Mouse (Mus musculus) lung, embryonic 16.5 days (tissue): ENCODE results near the gene Dpf3. TPM values are rescaled to one million over a fixed set of nuclear protein-coding genes. Genes with fewer than 3 reads are reported as not detected.
A peak's percentile ranks its signal among the peaks of the same experiment; 100 is the strongest.

ENCODE experiments used
- ATAC-seq: fragments of 200-750 bp; cut with Nextera tagmentation; 2 replicates; pipeline ENCODE4 v1.8.0; 2017; ENCODE audit warnings: low read depth, mild to moderate bottlenecking, moderate library complexity
- H3K27ac ChIP-seq: fragments of 300-500 bp; sonication (generic); 2 replicates; pipeline ENCODE4 v1.5.1; 2014; ENCODE audit warnings: mild to moderate bottlenecking, control low read depth, low read length
- H3K27me3 ChIP-seq: fragments of 300-500 bp; sonication (generic); 2 replicates; pipeline ENCODE4 v1.6.1; 2014; ENCODE audit warnings: low read depth, low read length, mixed read lengths; ENCODE audit not compliant: control insufficient read depth, insufficient read depth
- H3K36me3 ChIP-seq: fragments of 300-500 bp; sonication (generic); 2 replicates; pipeline ENCODE4 v1.6.1; 2014; ENCODE audit warnings: low read length; ENCODE audit not compliant: control insufficient read depth, insufficient read depth
- H3K4me1 ChIP-seq: fragments of 300-500 bp; sonication (generic); replicated peaks from 2 replicates; pipeline ENCODE4 v1.6.1; 2014; ENCODE audit warnings: low read length, mixed read lengths; ENCODE audit not compliant: control insufficient read depth, insufficient read depth
- H3K4me2 ChIP-seq: fragments of 300-500 bp; sonication (generic); 2 replicates; pipeline ENCODE4 v1.6.1; 2014; ENCODE audit warnings: low read depth, low read length, control low read depth
- H3K4me3 ChIP-seq: fragments of 300-500 bp; sonication (generic); 2 replicates; pipeline ENCODE4 v1.5.1; 2014; ENCODE audit warnings: mild to moderate bottlenecking, low read length, control low read depth
- H3K9ac ChIP-seq: fragments of 300-500 bp; sonication (generic); 2 replicates; pipeline ENCODE4 v1.6.1; 2014; ENCODE audit warnings: low read length, control low read depth
- H3K9me3 ChIP-seq: fragments of 300-500 bp; sonication (generic); 2 replicates; pipeline ENCODE4 v1.6.1; 2016; ENCODE audit warnings: low read length; ENCODE audit not compliant: control insufficient read depth
- WGBS: fragments of 180-500 bp; shearing (Covaris S2); extraction: QIAGEN DNeasy Blood & Tissue Kit; methylation state at CpG from one replicate; pipeline ENCODE4 v1.1.7; 2014; 5-methylcytosine and 5-hydroxymethylcytosine counted together
- polyA plus RNA-seq: library from polyadenylated mRNA; unstranded; fragments of >200 nt; fragmentation: Nextera tagmentation; extraction: Ambion mirVana; gene quantifications from 2 replicates; pipeline ENCODE4 v1.2.1, GENCODE M21; 2015

The Dpf3 gene
- polyA plus RNA-seq, 1 experiment from 2014 or later, result 3.9 TPM

GRCm38 (mm10) chr12:83524329-83524728 lies 36.8 kb upstream of the Dpf3 start:
- no peak for ATAC-seq
- Histone ChIP-seq H3K27ac (no peak overlapping the region), H3K36me3 (no peaks in the 10 kb centered on the region), H3K27me3 (no peaks in the 10 kb centered on the region), H3K4me3 (no peak overlapping the region), H3K4me1 (peaks cover 11% of the 10 kb centered on the region), H3K9ac (no peak overlapping the region), H3K9me3 (no peaks in the 10 kb centered on the region), H3K4me2 (no peak overlapping the region)
- 82% methylated on average over 5 of the region's 5 CpGs for WGBS

DNA sequence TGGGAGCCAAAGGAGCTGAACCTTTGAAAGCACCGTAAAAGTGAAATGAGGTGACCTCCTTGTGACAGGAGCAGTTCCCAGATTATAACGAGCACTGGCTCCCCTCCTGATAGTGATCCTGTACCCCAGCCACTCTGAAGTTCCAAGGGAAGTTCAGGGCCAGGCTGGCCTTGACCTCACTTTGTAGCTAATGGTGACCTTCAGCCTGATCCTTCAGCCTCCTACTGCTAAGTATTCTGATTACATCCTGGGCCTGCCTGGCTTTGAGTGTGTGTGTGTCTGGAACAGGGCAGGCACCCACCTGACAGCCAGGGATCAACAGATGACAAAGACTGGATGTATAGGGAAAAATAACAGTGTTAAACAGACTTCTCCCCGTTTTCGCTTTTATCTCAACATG lies 36.4 kb upstream of the Dpf3 start:
- Histone ChIP-seq H3K9me3 (no peaks in the 10 kb centered on the region), H3K27ac (no peak overlapping the region), H3K27me3 (no peaks in the 10 kb centered on the region), H3K9ac (no peak overlapping the region), H3K36me3 (no peaks in the 10 kb centered on the region), H3K4me1 (peaks cover 11% of the 10 kb centered on the region), H3K4me3 (no peak overlapping the region), H3K4me2 (no peak overlapping the region)
- 75% methylated on average over 4 of the region's 4 CpGs for WGBS
- ATAC-seq, result no peak

DNA sequence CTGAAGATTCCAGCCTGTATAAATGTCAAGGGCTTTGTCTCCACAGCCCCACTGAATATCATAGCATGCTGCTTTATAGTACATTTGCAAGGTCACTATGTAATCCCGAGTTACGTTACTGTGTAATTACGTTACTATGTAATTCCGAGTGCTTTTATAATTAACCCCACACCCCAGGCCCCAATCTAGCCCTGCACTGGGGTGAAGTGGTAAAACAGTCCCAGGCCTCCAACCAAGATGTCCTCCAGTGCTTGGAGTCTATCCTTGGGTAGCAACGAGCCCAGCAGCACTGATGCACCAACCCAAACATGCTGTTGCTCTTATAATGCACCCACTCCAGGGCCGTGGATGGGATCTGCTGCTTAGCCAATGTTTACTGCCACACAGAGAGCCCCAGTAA lies 35.5 kb upstream of the Dpf3 start:
- no peaks in the 10 kb centered on the region for H3K36me3 ChIP-seq
- H3K4me3 ChIP-seq, result no peak overlapping the region
- WGBS, result 91% methylated on average over 6 of the region's 6 CpGs
- no peak for ATAC-seq
- peaks cover 11% of the 10 kb centered on the region for H3K4me1 ChIP-seq
- no peaks in the 10 kb centered on the region for H3K9me3 ChIP-seq
- no peak overlapping the region for H3K4me2 ChIP-seq
- no peaks in the 10 kb centered on the region for H3K27me3 ChIP-seq
- no peak overlapping the region for H3K9ac ChIP-seq
- no peak overlapping the region for H3K27ac ChIP-seq

GRCm38 (mm10) chr12:83521083-83521482 lies 33.6 kb upstream of the Dpf3 start:
- H3K4me3 ChIP-seq, result peak overlapping the region; percentile 74
- peaks cover 11% of the 10 kb centered on the region for H3K4me1 ChIP-seq
- no peaks in the 10 kb centered on the region for H3K36me3 ChIP-seq
- peak overlapping the region; percentile 71 for H3K9ac ChIP-seq
- no peaks in the 10 kb centered on the region for H3K27me3 ChIP-seq
- H3K9me3 ChIP-seq, result no peaks in the 10 kb centered on the region
- no peak overlapping the region; the same call in 1 of the 2 replicates for H3K27ac ChIP-seq
- WGBS, result 24% methylated on average over 8 of the region's 8 CpGs
- H3K4me2 ChIP-seq, result peak overlapping the region; percentile 69
- ATAC-seq, result no peak

DNA sequence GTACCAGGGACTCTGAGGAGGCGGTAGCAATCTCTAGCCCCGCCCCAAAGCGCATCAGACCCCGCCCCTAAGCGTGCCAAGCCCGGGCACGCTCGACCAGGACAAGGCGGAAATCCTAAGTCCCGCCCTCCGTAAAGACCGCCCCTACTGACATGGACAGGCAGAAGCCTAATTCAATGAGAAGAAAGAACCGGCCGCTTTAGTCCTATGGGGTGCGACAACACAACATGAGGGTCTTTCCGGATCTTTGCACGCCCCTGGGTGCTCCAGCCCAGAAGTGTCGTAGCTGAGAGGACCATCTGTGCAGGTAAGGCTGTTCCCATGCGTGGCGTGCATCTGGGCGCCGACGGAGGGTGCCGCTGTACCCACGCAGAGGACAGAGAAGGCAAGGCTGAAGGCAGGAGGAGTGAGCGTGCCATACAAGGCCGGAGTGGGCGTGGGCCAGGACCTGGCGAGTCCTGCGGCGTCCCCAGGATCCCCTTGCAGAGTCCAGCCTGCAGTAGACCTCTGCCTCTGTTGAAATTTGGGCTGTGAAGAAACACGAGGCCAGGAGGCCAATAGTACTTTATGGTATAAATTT lies 32.9 kb upstream of the Dpf3 start, which contains the start of gene Dcaf4:
Gene Dcaf4, plus strand, starts transcription at position 156 of the 580 bp plus-strand sequence.
- Histone ChIP-seq H3K4me1 (peaks cover 11% of the 10 kb centered on the region), H3K36me3 (no peaks in the 10 kb centered on the region), H3K27ac (peak within 1 kb of the TSS; percentile 56), H3K27me3 (no peaks in the 10 kb centered on the region), H3K9ac (peak within 1 kb of the TSS; percentile 71), H3K4me2 (peak within 1 kb of the TSS; percentile 69), H3K4me3 (peak within 1 kb of the TSS; percentile 74), H3K9me3 (no peaks in the 10 kb centered on the region)
- WGBS, result under 1% methylated on average over 32 of the region's 32 CpGs
- peak; percentile 99 for ATAC-seq

DNA sequence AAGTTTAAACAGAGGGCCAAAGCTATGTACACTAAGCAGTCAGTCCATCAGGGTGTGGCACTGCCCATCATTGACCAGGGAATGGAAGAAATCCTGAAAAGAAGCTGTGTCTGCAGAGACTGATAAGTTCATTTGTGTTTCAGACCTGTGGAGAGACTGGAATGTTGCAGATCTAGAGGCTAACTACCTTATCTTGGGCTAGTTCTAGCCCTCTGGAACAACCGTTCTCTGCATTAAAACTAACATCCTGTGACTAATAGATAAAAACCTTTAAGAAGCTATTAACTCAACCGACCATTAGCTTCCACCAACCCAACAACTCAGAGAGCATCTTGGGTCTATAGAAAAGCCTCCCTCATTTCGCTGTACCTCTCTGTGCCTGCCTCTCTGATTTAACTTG lies 30.1 kb upstream of the Dpf3 start:
- peaks cover 19% of the 10 kb centered on the region for H3K4me1 ChIP-seq
- no peak for ATAC-seq
- no peak overlapping the region for H3K4me3 ChIP-seq
- no peak overlapping the region for H3K9ac ChIP-seq
- H3K9me3 ChIP-seq, result no peaks in the 10 kb centered on the region
- no peaks in the 10 kb centered on the region for H3K27me3 ChIP-seq
- no peak overlapping the region for H3K4me2 ChIP-seq
- 65% methylated on average over 3 of the region's 3 CpGs for WGBS
- H3K27ac ChIP-seq, result no peak overlapping the region
- no peaks in the 10 kb centered on the region for H3K36me3 ChIP-seq

GRCm38 (mm10) chr12:83514216-83514615 lies 26.7 kb upstream of the Dpf3 start:
- ATAC-seq, result no peak
- H3K9ac ChIP-seq, result no peak overlapping the region
- no peaks in the 10 kb centered on the region for H3K27me3 ChIP-seq
- no peak overlapping the region for H3K27ac ChIP-seq
- WGBS, result 63% methylated on average over 4 of the region's 4 CpGs
- no peaks in the 10 kb centered on the region for H3K36me3 ChIP-seq
- no peaks in the 10 kb centered on the region for H3K9me3 ChIP-seq
- H3K4me3 ChIP-seq, result no peak overlapping the region
- no peak overlapping the region for H3K4me2 ChIP-seq
- peaks cover 8% of the 10 kb centered on the region for H3K4me1 ChIP-seq

DNA sequence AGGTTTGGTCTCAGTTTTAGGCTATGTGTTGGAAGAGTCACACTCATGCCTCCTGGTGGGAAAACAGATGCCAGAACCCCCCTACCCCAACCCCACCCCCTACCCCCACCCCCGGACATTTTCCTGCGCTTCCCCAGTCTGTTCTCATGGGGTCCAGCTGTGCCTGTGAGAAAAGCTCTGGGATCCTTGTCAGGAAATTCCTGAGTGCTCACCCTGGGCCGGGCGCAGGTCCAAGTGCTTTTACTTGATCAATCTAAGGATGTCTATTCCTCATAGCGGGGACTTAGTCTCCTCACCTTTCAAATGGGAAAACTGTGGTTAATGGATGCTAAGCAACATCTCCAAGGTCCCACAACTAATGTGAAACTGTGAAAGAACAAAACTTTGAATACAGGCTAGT lies 25.7 kb upstream of the Dpf3 start:
- Histone ChIP-seq H3K36me3 (no peaks in the 10 kb centered on the region), H3K27me3 (no peaks in the 10 kb centered on the region), H3K27ac (no peak overlapping the region), H3K9me3 (no peaks in the 10 kb centered on the region), H3K4me2 (no peak overlapping the region), H3K4me3 (no peak overlapping the region), H3K4me1 (peaks cover 8% of the 10 kb centered on the region), H3K9ac (no peak overlapping the region)
- WGBS, result 12% methylated on average over 5 of the region's 5 CpGs
- ATAC-seq, result peak; percentile 36; the same call in 1 of the 2 replicates

GRCm38 (mm10) chr12:83512783-83513182 lies 25.3 kb upstream of the Dpf3 start:
- WGBS, result 22% methylated on average over 4 of the region's 4 CpGs
- H3K9ac ChIP-seq, result no peak overlapping the region
- H3K27me3 ChIP-seq, result no peaks in the 10 kb centered on the region
- ATAC-seq, result no peak
- no peaks in the 10 kb centered on the region for H3K36me3 ChIP-seq
- H3K27ac ChIP-seq, result no peak overlapping the region
- H3K4me2 ChIP-seq, result no peak overlapping the region
- H3K4me1 ChIP-seq, result peaks cover 8% of the 10 kb centered on the region
- H3K9me3 ChIP-seq, result no peaks in the 10 kb centered on the region
- no peak overlapping the region for H3K4me3 ChIP-seq

DNA sequence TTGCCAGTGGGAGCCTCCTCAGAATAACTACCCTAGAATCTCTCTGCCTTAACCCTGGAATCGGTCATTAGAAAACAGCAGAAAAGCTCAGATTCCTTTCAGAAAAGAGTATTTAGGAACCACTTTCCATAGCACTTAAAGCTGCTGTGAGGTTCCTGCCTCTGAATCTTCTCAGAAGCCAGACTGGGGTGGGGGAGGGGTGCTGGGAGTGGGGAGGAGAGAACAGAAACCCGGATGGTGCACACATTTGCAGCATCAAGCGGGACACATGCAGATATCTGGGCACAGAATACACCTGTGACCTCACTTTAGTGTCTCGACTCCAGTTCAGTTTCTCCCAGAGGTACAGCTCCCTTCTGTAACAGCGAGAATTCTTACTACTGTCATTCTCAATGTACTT lies 23.1 kb upstream of the Dpf3 start:
- Histone ChIP-seq H3K9me3 (no peaks in the 10 kb centered on the region), H3K9ac (no peak overlapping the region), H3K4me1 (peaks cover 8% of the 10 kb centered on the region), H3K36me3 (no peaks in the 10 kb centered on the region), H3K27ac (no peak overlapping the region), H3K27me3 (no peaks in the 10 kb centered on the region), H3K4me3 (no peak overlapping the region), H3K4me2 (no peak overlapping the region)
- no peak for ATAC-seq
- WGBS, result 71% methylated on average over 5 of the region's 5 CpGs
